Mouse (Mus musculus) olfactory bulb, adult 2 months (tissue): ENCODE measurements at regions not wholly inside any gene's neighbourhood (a gene's known extent, or its start where the extent isn't known, plus 50 kb on each side); places are given as distances from the start of the nearest gene placed in this dataset.

Experiments used
- CTCF ChIP-seq: fragments of 200-500 bp; IDR thresholded peaks from 2 replicates; pipeline ENCODE4 v1.5.1; 2012; ENCODE audit warnings: low read depth, mild to moderate bottlenecking, low read length, moderate library complexity; ENCODE audit not compliant: insufficient read depth
- POLR2A ChIP-seq: fragments of 200-500 bp; IDR thresholded peaks from 2 replicates; pipeline ENCODE4 v1.6.1; 2012; ENCODE audit warnings: mild to moderate bottlenecking, low read depth, low read length, moderate library complexity; ENCODE audit not compliant: insufficient read depth

- TF ChIP-seq CTCF: no peak
- no peak for TF ChIP-seq POLR2A
Measured at GRCm38 (mm10) chr6:84263686-84264085, 255.3 kb downstream of the Dysf start.
